Mouse (Mus musculus) small intestine, adult 2 months (tissue): ENCODE results near the gene Ctcf. TPM values are rescaled to one million over a fixed set of nuclear protein-coding genes. Genes with fewer than 3 reads are reported as not detected.

Source experiments
- H3K27ac ChIP-seq: fragments of 200-500 bp; 2 replicates; pipeline ENCODE4 v1.5.1; 2012; ENCODE audit warnings: low read depth, low read length, control low read depth, inconsistent platforms; ENCODE audit not compliant: insufficient read depth
- H3K27me3 ChIP-seq: fragments of 200-500 bp; 2 replicates; pipeline ENCODE4 v1.6.1; 2012; ENCODE audit warnings: mild to moderate bottlenecking, moderate library complexity, low read length, inconsistent platforms; ENCODE audit not compliant: control insufficient read depth, insufficient read depth
- H3K36me3 ChIP-seq: fragments of 200-500 bp; 2 replicates; pipeline ENCODE4 v1.6.1; 2012; ENCODE audit warnings: mild to moderate bottlenecking, low read length, control low read depth, inconsistent platforms; ENCODE audit not compliant: control insufficient read depth, insufficient read depth
- H3K4me1 ChIP-seq: fragments of 200-500 bp; 2 replicates; pipeline ENCODE4 v1.6.1; 2012; ENCODE audit warnings: low read length, inconsistent platforms, mixed read lengths; ENCODE audit not compliant: control insufficient read depth, insufficient read depth, insufficient read length
- H3K4me3 ChIP-seq: fragments of 200-500 bp; 2 replicates; pipeline ENCODE4 v1.5.1; 2012; ENCODE audit warnings: low read depth, mild to moderate bottlenecking, control low read depth, inconsistent platforms, low read length, moderate library complexity
- CTCF ChIP-seq: fragments of 200-500 bp; IDR thresholded peaks from 2 replicates; pipeline ENCODE4 v1.5.1; 2012; ENCODE audit warnings: low read depth, mild to moderate bottlenecking, control low read depth, inconsistent platforms, low read length, moderate library complexity, mixed read lengths; ENCODE audit not compliant: insufficient replicate concordance, insufficient read length; ENCODE audit errors: extremely low read depth
- POLR2A ChIP-seq: fragments of 200-500 bp; IDR thresholded peaks from 2 replicates; pipeline ENCODE4 v1.6.1; 2012; ENCODE audit warnings: low read depth, mild to moderate bottlenecking, control low read depth, inconsistent platforms, low read length, moderate library complexity
- WGBS: fragments of 180-500 bp; shearing (Covaris S2); methylation state at CpG from one replicate; pipeline ENCODE4 v1.1.7; 2018; 5-methylcytosine and 5-hydroxymethylcytosine counted together
- polyA plus RNA-seq: library from polyadenylated mRNA; depleted of rRNA; stranded (reverse); fragments of >200 nt; gene quantifications from 2 replicates; pipeline ENCODE4 v1.2.3, GENCODE M21; 2012

Ctcf gene
- polyA plus RNA-seq, 1 experiment = 8.4 TPM

DNA sequence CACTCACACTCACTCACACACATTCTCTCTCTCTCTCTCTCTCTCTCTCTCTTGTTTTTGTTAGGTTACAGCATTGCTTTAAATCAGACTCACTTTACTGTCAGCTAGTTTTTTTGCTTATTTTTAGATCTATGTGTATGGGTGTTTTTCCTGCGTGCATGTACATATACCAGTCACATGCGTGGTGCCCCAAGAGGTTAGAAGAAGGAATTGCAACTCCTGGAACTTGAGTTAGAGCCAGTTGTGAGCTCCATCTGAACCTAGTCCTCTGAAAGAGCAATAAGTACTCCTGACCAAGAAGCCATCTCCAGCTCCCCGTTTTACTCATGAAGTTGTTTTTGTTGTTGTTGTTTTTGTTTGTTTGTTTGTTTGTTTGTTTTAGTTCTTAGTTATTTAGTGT lies 24.8 kb downstream of the Ctcf start:
- H3K4me3 ChIP-seq = no peak overlapping the region
- peaks cover 19% of the 10 kb centered on the region for H3K36me3 ChIP-seq
- H3K27me3 ChIP-seq = no peaks in the 10 kb centered on the region
- TF ChIP-seq POLR2A (no peak), CTCF (no peak)
- no peaks in the 10 kb centered on the region for H3K4me1 ChIP-seq
- no peak overlapping the region for H3K27ac ChIP-seq
- 54% methylated on average over 3 of the region's 3 CpGs for WGBS

DNA sequence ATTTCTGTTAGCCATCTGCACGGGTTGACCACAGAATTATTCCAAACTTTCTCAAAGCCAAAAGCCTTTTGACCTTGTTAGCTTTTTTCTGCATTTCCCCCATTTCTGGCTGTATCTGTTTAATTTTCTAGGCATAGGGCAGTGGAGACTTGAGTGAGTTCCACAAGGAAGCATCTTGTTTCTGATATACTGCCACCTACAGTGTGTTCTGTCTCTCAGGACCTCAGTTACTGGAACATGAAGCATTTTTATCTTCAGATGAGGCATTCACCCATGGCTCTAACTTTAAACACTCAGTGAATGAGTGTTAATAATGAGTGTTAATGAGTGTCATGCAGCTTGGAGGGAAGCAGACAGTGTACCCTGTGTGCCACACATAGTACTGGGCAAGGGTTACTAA lies 41.5 kb downstream of the Ctcf start:
- peaks cover 66% of the 10 kb centered on the region for H3K36me3 ChIP-seq
- H3K27ac ChIP-seq = no peak overlapping the region
- H3K4me3 ChIP-seq = no peak overlapping the region
- 65% methylated on average over 1 of the region's 1 CpGs for WGBS
- no peak for TF ChIP-seq CTCF
- TF ChIP-seq POLR2A = no peak
- no peaks in the 10 kb centered on the region for H3K27me3 ChIP-seq
- H3K4me1 ChIP-seq = no peaks in the 10 kb centered on the region

DNA sequence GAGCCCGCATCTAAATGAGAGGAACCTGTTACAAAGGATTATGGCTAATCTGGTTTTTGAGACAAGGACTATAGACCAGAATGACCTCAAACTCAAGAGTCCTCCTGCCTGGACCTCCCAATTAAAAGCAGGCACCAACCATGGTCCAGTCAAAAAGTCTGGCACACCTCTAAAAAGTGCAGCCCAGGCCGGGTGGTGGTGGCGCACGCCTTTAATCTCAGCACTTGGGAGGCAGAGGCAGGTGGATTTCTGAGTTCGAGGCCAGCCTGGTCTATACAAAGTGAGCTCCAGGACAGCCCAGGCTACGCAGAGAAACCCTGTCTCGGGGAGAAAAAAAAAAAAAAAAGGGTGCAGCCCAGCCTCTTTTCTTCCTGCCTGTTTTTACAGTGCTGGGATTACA lies 49.0 kb downstream of the Ctcf start:
- peaks cover 26% of the 10 kb centered on the region for H3K36me3 ChIP-seq
- no peaks in the 10 kb centered on the region; the same call in 1 of the 2 replicates for H3K4me1 ChIP-seq
- no peak overlapping the region for H3K4me3 ChIP-seq
- 69% methylated on average over 7 of the region's 7 CpGs for WGBS
- no peaks in the 10 kb centered on the region for H3K27me3 ChIP-seq
- TF ChIP-seq CTCF (no peak), POLR2A (no peak)
- H3K27ac ChIP-seq = no peak overlapping the region

DNA sequence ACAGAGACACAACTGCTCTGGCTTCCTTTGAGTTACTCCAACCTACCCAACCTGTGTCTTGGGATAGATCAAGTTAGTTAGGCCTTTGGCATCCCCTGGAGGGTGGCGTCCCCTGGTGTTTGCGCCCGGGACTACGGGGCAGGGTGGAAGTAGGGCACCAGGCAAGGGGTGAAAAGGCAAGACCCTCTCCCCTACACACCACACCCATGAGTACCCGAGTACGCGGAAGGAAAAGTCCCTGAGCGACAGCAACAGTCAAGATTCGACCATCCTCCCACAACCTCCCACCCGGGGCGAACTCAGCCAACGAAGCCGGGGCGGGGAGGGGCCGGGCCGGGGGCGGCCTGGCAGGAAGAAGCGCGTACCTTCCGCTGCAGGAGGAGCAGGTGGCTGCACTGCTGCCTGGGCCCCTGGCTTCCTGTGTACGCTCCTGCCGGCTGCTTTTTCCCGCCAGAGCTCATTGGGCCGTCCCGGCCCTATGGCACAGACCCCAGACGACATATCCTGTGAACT lies 49.5 kb downstream of the Ctcf start, which contains the start of gene Carmil2:
Carmil2 (plus strand) TSS at position 479 of the 513 bp plus-strand sequence.
- Histone ChIP-seq H3K27me3 (no peaks in the 10 kb centered on the region), H3K4me1 (no peaks in the 10 kb centered on the region; the same call in 1 of the 2 replicates), H3K27ac (no peak within 1 kb of the TSS), H3K36me3 (peaks cover 21% of the 10 kb centered on the region), H3K4me3 (peak within 1 kb of the TSS; percentile 57)
- peak; percentile 68; the same call in 1 of the 2 replicates for TF ChIP-seq CTCF
- TF ChIP-seq POLR2A = no peak
- 5% methylated on average over 26 of the region's 26 CpGs for WGBS

DNA sequence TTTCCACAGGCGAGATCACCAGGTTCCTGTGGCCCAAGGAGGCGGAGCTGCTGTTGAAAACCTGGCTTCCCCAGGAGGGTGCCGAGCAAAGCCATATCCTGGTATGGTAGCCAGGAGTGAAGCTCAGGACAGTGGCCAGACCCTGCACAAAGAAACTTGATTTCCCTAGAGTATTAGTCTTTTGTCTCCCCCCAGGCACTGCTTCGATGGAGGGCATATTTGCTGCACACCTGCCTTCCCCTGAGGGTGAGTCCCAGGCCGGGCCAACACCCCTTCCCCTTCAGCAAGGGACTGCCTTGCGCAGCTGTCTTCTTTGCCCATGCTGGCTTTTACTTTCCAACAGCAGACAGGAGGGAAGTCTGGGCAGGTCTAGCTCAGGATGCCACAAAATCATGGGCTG lies 50.2 kb downstream of the Ctcf start:
- Histone ChIP-seq H3K36me3 (peaks cover 16% of the 10 kb centered on the region), H3K27ac (no peak overlapping the region), H3K27me3 (no peaks in the 10 kb centered on the region), H3K4me3 (peak overlapping the region; percentile 57), H3K4me1 (no peaks in the 10 kb centered on the region; the same call in 1 of the 2 replicates)
- WGBS = 48% methylated on average over 6 of the region's 6 CpGs
- TF ChIP-seq CTCF (no peak), POLR2A (no peak)

DNA sequence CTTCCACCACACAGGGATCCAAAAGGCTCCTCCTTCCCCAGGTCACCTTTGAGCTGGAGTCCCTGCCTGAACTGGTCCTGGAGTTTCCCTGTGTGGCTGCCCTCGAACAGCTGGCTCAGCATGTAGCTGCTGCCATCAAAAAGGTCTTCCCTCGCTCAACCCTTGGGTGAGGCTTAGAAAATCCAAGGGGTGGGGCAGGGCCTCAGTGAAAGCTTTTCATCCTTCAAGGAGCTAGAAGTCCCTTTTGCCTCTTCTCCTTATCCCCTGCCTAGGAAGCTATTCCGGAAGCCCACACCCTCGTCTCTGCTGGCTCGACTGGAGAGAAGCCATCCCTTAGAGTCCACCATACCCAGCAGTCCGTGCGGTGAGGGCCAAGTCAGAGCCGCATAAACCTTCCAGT lies 51.1 kb downstream of the Ctcf start:
- Histone ChIP-seq H3K27me3 (no peaks in the 10 kb centered on the region), H3K4me1 (no peaks in the 10 kb centered on the region; the same call in 1 of the 2 replicates), H3K27ac (no peak overlapping the region), H3K4me3 (no peak overlapping the region), H3K36me3 (peaks cover 10% of the 10 kb centered on the region)
- TF ChIP-seq POLR2A (no peak), CTCF (no peak)
- WGBS = 60% methylated on average over 8 of the region's 8 CpGs

DNA sequence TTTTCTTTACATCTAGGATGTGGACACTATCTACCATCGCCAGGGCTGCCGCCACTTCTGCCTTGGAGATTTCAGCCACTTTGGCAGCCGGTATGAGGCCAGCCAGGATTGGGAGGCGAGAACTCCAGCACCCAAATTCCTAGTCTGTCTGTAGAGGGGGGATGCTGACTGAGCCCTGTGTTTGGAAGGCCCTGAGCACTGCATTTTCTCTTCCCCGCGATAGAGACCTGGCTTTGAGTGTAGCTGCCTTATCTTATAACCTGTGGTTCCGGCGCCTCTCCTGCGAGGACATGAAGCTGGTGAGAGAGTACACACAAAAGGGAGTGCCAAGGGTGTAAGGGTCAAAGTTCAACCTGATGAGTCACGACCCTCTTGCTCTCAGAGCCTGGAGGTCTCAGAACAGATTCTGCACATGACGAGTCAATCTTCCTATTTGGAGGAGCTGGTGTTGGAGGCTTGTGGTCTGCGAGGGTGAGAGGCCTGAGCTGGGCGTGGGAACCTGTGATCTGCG lies 51.9 kb downstream of the Ctcf start:
- Histone ChIP-seq H3K36me3 (peaks cover 4% of the 10 kb centered on the region; the same call in 1 of the 2 replicates), H3K4me1 (no peaks in the 10 kb centered on the region; the same call in 1 of the 2 replicates), H3K27me3 (no peaks in the 10 kb centered on the region), H3K4me3 (no peak overlapping the region), H3K27ac (no peak overlapping the region)
- 39% methylated on average over 14 of the region's 14 CpGs for WGBS
- TF ChIP-seq CTCF (no peak), POLR2A (no peak)
